Mouse (Mus musculus) liver, embryonic 14.5 days (tissue): ENCODE data around the gene Troap.

Experiments
- CTCF ChIP-seq: IDR thresholded peaks from 2 replicates; pipeline ENCODE4 v1.5.1; 2016; ENCODE audit warnings: antibody characterized with exemption, low read depth, control low read depth
- EP300 ChIP-seq: IDR thresholded peaks from 2 replicates; pipeline ENCODE4 v1.6.1; 2016; ENCODE audit warnings: antibody characterized with exemption, low read depth

DNA sequence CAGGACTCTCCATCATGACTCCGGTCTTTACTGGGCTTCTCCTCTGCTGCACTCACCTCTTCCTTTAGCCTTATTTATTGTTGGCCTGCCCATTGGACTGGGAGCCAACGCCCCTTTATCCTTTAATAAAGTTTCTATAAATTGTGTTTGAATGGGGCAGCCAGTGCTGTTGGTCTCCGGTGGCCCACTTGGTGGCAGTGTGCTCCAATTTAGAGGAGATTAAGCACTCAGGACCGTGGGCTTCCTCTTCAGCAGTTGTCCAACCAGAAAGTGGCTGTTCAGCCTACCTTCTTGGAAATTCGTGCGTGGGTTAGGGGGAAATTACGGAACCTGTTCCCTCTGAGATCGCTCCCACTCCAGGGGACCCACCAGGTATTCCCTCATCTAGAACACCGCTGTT, 8.9 kb downstream of the Troap start:
- TF ChIP-seq CTCF (peak; percentile 62), EP300 (no peak)
